Mouse (Mus musculus): ENCODE data around the gene Vmn1r177.
"Not testable (repeated sequence)": the region's sequence is repeated elsewhere in the genome, so short reads cannot be mapped to it uniquely, and the experiment has no call there.

Gene Vmn1r177

DNA sequence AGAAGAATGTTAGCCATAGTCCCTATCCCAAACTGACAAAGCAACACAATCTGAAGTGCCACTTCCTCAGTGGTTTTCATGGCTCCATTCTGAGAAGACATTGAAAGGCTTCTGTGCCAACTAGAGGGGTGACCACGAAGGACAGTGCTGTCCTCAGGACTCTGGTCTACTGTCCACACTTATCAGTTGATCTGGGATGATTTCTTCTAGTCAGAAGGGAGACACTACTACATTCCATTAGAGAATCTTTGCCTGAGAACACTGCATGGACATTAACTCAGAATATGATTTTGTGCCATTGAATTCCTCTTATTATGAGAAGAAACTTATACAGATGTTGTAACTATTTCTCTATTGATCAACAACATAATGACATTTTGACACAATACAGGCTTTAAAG, at the start of gene Vmn1r177:
Vmn1r177 (minus strand) TSS at position 101 of the 400 bp plus-strand sequence.
- not testable (repeated sequence) for DNase-seq

DNA sequence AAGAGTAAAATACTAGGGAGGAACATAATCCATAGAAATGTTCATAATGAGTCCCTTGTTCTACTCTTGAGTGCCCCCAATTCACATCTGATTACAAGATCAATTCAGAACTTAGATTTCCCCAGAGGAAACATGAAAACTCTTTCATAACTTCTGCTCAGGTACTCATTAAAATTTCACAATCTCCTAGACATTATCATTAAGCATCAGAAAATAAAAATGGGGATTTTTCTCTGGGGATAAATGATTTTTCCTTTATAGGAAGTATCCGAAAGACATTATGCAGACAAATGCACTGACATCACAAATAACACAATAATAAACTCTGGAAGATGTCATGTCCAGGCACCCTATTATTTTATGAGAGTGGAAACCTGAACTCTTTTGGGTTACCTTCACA, 25.5 kb upstream of the Vmn1r177 start, which contains the start of gene Vmn1r178:
Vmn1r178 (plus strand) TSS at position 301 of the 400 bp plus-strand sequence.
- no peak for DNase-seq

- not testable (repeated sequence) for DNase-seq
Measured at GRCm38 (mm10) chr7:23876918-23877317, 10.7 kb upstream of the Vmn1r177 start.

DNA sequence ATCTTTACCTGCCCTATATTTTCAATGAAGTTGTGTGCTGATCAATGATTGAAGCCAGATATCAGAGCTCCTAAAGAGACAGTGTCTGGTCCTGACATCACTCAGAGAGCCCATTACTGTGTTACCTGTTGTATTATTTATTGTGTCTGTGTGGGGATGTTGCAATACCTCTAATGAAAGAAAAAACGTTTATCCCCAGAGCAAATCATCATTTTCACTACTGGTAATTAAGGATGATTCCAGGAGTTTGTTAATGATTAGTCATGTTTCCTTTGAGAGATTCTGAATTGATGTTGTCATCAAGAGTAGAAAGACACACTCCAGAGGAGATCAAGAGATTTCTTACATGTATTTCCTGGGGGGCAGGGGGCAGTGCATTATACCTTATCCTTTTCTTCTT, 29.0 kb downstream of the Vmn1r177 start, which contains the start of gene Vmn1r176:
Vmn1r176 (minus strand) TSS at position 101 of the 400 bp plus-strand sequence.
- DNase-seq: not testable (repeated sequence)
